In genomic region chr9:94681095-94681487, GRCm38 (mm10) we compare ENCODE assay signal across 10 mouse cellular contexts. TPM values are rescaled to one million over a fixed set of nuclear protein-coding genes. Genes with fewer than 3 reads are reported as not detected.
DNase-seq lines count a peak whose midpoint lies in the region; ATAC-seq and TF ChIP-seq lines count a peak whose summit lies in the region.
"Had no signal": no experiment of that assay in that cellular context is flagged by ENCODE, and none has a peak within 500 bp of the region (broad histone marks: within the 10 kb centered on the region; RNA-seq: fewer than 3 reads in every experiment).

No protein-coding gene starts in this region.

- 86% methylated on average over 8 of the region's 8 CpGs for WGBS in midbrain, embryonic 13.5 days
- 91% methylated on average over 8 of the region's 8 CpGs for WGBS in midbrain, embryonic 15.5 days

- no peaks in the 10 kb centered on the region for H3K36me3 ChIP-seq in midbrain, embryonic 13.5 days
- no peaks in the 10 kb centered on the region for H3K36me3 ChIP-seq in midbrain, embryonic 15.5 days (replicated peaks)
- H3K36me3 ChIP-seq: G1E had no signal

- no peak for TF ChIP-seq CTCF in layer of hippocampus, adult 2 months (conservative IDR thresholded peaks at IDR 0.05)

- H3K4me3 ChIP-seq in layer of hippocampus, adult 2 months = no peak overlapping the region
- no peak overlapping the region for H3K4me3 ChIP-seq in midbrain, embryonic 13.5 days (replicated peaks)
- H3K4me3 ChIP-seq in midbrain, embryonic 15.5 days = no peak overlapping the region
- H3K4me3 ChIP-seq: megakaryocyte, embryonic 14.5 days had no signal

- DNase-seq in layer of hippocampus, adult 2 months (ENCODE audit: low spot score in 2 of 2) = peak in 1 of 2 experiments; percentile 40
- DNase-seq in layer of hippocampus, postnatal 14 days (ENCODE audit: low spot score in 2 of 2) = no peak
- DNase-seq in cerebellum, adult 9-11 months = peak; percentile 72
- DNase-seq in gastrocnemius, postnatal 4 days (ENCODE audit: low spot score in 2 of 2) = peak; percentile 40 to 74
- peak; percentile 55 for DNase-seq in ovary, adult 18-20 months (ENCODE audit: low spot score)
- no peak for DNase-seq in spleen, postnatal 36 days (ENCODE audit: low spot score in 2 of 2)

- no peaks in the 10 kb centered on the region for H3K27me3 ChIP-seq in midbrain, embryonic 13.5 days
- H3K27me3 ChIP-seq in midbrain, embryonic 15.5 days (replicated peaks) = no peaks in the 10 kb centered on the region
- H3K27me3 ChIP-seq: megakaryocyte, embryonic 14.5 days had no signal

- H3K9ac ChIP-seq in midbrain, embryonic 13.5 days (replicated peaks) = no peak overlapping the region
- H3K9ac ChIP-seq in midbrain, embryonic 15.5 days = no peak overlapping the region

- ATAC-seq in midbrain, embryonic 13.5 days = no peak
- ATAC-seq in midbrain, embryonic 15.5 days (replicated peaks) = no peak

- H3K9me3 ChIP-seq in midbrain, embryonic 13.5 days = no peaks in the 10 kb centered on the region
- no peaks in the 10 kb centered on the region for H3K9me3 ChIP-seq in midbrain, embryonic 15.5 days
- H3K9me3 ChIP-seq: megakaryocyte, embryonic 14.5 days had no signal

- H3K4me1 ChIP-seq in midbrain, embryonic 13.5 days (replicated peaks) = no peaks in the 10 kb centered on the region
- no peaks in the 10 kb centered on the region for H3K4me1 ChIP-seq in midbrain, embryonic 15.5 days

- no peak overlapping the region for H3K4me2 ChIP-seq in midbrain, embryonic 13.5 days (replicated peaks)
- no peak overlapping the region for H3K4me2 ChIP-seq in midbrain, embryonic 15.5 days

- 0 out of 2 replicates have a peak overlapping the region, but pooled peaks have one; percentile 5 for H3K27ac ChIP-seq in layer of hippocampus, adult 2 months
- no peak overlapping the region for H3K27ac ChIP-seq in midbrain, embryonic 13.5 days
- no peak overlapping the region for H3K27ac ChIP-seq in midbrain, embryonic 15.5 days

RNA-seq across cellular contexts. Expression of gene Slc9a9, which starts 11.4 kb away (rescaled TPM):
- 10 to 100 TPM; 18.3 to 19.4 TPM for total RNA-seq in layer of hippocampus, adult 2 months (2021)
- 10 to 100 TPM; 15.2 to 15.6 TPM for total RNA-seq in layer of hippocampus, postnatal 14 days (2021)
- 1 to 10 TPM; 8.4 to 8.5 TPM for total RNA-seq in gastrocnemius, postnatal 4 days (2021)
- polyA plus RNA-seq in midbrain, embryonic 13.5 days (2015; fragmentation: Nextera tagmentation; extraction: Ambion mirVana) = 5.6 and 6.1 TPM in 2 replicates
- polyA plus RNA-seq in midbrain, embryonic 15.5 days (2015; fragmentation: Nextera tagmentation; extraction: Ambion mirVana) = 6.4 and 7.3 TPM in 2 replicates
- polyA plus RNA-seq: G1E had no signal

Comparison
In these comparisons a context has a peak if more than half of its experiments do, and no peak if none do; other contexts are left out.
1. DNase-seq: peak in cerebellum, adult 9-11 months (single experiment), gastrocnemius, postnatal 4 days (2 of 2) and ovary, adult 18-20 months (single experiment); none in layer of hippocampus, postnatal 14 days (0 of 2) and spleen, postnatal 36 days (0 of 2).